Mouse (Mus musculus) midbrain, embryonic 12.5 days (tissue): ENCODE data around the gene AC140267.1. TPM values are rescaled to one million over a fixed set of nuclear protein-coding genes. Genes with fewer than 3 reads are reported as not detected.

Experiments used
- ATAC-seq: fragments of 200-750 bp; cut with Nextera tagmentation; 2 replicates; pipeline ENCODE4 v1.8.0; 2017; ENCODE audit warnings: low read depth, moderate TSS enrichment, moderate library complexity; ENCODE audit not compliant: low FRiP score
- H3K27ac ChIP-seq: fragments of 300-500 bp; sonication (generic); replicated peaks from 2 replicates; pipeline ENCODE4 v1.5.1; 2016; ENCODE audit warnings: mild to moderate bottlenecking
- H3K27me3 ChIP-seq: fragments of 300-500 bp; sonication (generic); 2 replicates; pipeline ENCODE4 v1.6.1; 2016; ENCODE audit warnings: mild to moderate bottlenecking
- H3K36me3 ChIP-seq: fragments of 300-500 bp; sonication (generic); 2 replicates; pipeline ENCODE4 v1.6.1; 2016
- H3K4me1 ChIP-seq: fragments of 300-500 bp; sonication (generic); 2 replicates; pipeline ENCODE4 v1.6.1; 2016
- H3K4me2 ChIP-seq: fragments of 300-500 bp; sonication (generic); replicated peaks from 2 replicates; pipeline ENCODE4 v1.6.1; 2016; ENCODE audit warnings: mild to moderate bottlenecking, moderate library complexity
- H3K4me3 ChIP-seq: fragments of 300-500 bp; sonication (generic); 2 replicates; pipeline ENCODE4 v1.5.1; 2016; ENCODE audit warnings: mild to moderate bottlenecking
- H3K9ac ChIP-seq: fragments of 300-500 bp; sonication (generic); replicated peaks from 2 replicates; pipeline ENCODE4 v1.6.1; 2016; ENCODE audit warnings: mild to moderate bottlenecking, moderate library complexity
- H3K9me3 ChIP-seq: fragments of 300-500 bp; sonication (generic); 2 replicates; pipeline ENCODE4 v1.6.1; 2016; ENCODE audit warnings: mild to moderate bottlenecking
- WGBS: fragments of 180-500 bp; shearing (Covaris S2); methylation state at CpG from one replicate; pipeline ENCODE4 v1.1.7; 2016; 5-methylcytosine and 5-hydroxymethylcytosine counted together
- polyA plus RNA-seq: library from polyadenylated mRNA; unstranded; fragments of >200 nt; fragmentation: Nextera tagmentation; extraction: Ambion mirVana; gene quantifications from 2 replicates; pipeline ENCODE4 v1.2.1, GENCODE M21; 2016

The AC140267.1 gene
- polyA plus RNA-seq, 1 experiment from 2014 or later: 4.1 TPM

DNA sequence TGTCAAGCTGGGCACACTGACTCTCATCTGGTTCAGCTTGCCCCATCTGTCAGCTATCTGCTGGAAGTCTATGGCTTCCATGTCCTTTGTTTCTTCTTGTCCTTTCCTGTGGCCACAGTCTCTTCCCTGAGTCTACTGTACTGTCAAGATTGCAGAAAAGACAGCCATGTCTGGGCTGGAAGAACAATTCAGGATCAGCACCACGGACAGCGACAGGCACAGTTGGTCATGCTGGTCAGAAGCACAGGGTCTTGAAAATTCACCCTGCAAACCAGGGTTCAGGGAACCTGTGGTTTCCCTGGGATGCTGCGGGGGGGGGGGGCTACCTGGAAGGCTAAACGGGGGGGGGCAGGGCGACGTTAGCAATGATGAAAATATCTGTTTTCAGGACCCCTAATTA is 42.0 kb downstream of the AC140267.1 start:
- under 1% methylated on average over 6 of the region's 6 CpGs for WGBS
- no peak for ATAC-seq
- no peaks in the 10 kb centered on the region for H3K36me3 ChIP-seq

DNA sequence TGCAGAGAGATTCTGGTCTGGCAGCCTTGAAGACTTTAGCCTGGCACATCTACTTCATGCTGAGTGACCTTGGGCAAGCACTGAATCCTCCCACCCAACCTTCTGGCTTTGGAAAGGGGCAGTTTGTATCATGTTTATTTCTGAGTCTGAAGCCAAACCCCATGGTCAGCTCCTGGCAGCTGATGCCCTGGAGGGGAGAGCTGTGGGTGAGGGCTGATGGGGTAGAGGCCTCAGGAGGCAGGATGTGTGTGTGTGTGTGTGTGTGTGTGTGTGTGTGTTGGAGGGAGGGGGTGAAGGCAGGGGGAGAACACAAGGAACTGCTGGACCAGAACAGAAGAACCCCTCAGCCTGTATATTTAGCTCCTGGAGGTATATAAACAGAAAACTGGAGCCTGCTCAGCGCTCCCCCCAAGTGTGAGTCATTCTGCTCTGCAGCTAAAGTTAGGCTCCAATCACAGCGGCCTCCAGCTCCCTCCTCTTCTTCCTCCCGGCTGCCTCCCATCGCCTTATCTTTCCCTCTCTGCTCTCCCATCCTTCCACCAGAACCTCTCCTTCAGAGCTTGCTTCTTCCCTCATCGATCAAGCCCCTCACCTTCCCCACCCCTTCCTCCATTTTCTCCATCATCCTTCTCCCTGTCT is 42.6 kb downstream of the AC140267.1 start:
- no peaks in the 10 kb centered on the region for H3K9me3 ChIP-seq
- H3K4me3 ChIP-seq: no peak overlapping the region
- no peaks in the 10 kb centered on the region for H3K36me3 ChIP-seq
- H3K27ac ChIP-seq: no peak overlapping the region
- WGBS: 77% methylated on average over 5 of the region's 5 CpGs
- H3K9ac ChIP-seq: no peak overlapping the region
- H3K4me1 ChIP-seq: peaks cover 7% of the 10 kb centered on the region; the same call in 1 of the 2 replicates
- H3K27me3 ChIP-seq: peaks cover 46% of the 10 kb centered on the region
- ATAC-seq: no peak
- H3K4me2 ChIP-seq: no peak overlapping the region

More for the DNA sequence above, 42.0 kb downstream of the AC140267.1 start:
- Histone ChIP-seq H3K27ac (no peak overlapping the region), H3K9ac (no peak overlapping the region), H3K9me3 (no peaks in the 10 kb centered on the region), H3K4me1 (peaks cover 7% of the 10 kb centered on the region; the same call in 1 of the 2 replicates), H3K4me3 (no peak overlapping the region), H3K4me2 (no peak overlapping the region), H3K27me3 (peaks cover 41% of the 10 kb centered on the region)

DNA sequence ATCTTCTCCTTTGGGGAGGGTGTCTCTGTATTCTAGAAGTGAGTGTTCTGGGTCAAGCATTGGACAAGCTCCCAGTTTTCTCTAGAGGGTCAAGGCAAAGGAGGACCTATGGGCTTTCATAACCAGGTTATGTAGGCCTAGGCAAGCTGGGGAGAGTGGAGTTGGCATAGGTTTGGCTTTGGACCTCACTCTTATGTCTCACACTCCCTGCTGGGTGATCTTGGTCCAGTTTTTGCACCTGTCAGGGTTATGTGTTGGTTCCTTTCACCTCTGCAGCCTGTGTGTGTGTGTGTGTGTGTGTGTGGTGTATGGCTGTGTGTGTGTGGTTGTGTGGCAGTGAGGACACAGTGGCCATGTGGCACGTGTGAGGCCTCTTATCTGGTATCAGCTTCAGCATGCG is 43.4 kb downstream of the AC140267.1 start:
- Histone ChIP-seq H3K4me1 (peaks cover 7% of the 10 kb centered on the region; the same call in 1 of the 2 replicates), H3K27ac (no peak overlapping the region), H3K27me3 (peaks cover 48% of the 10 kb centered on the region), H3K36me3 (no peaks in the 10 kb centered on the region), H3K9ac (no peak overlapping the region), H3K4me3 (no peak overlapping the region), H3K4me2 (no peak overlapping the region), H3K9me3 (no peaks in the 10 kb centered on the region)
- WGBS: 92% methylated on average over 2 of the region's 2 CpGs
- ATAC-seq: no peak

DNA sequence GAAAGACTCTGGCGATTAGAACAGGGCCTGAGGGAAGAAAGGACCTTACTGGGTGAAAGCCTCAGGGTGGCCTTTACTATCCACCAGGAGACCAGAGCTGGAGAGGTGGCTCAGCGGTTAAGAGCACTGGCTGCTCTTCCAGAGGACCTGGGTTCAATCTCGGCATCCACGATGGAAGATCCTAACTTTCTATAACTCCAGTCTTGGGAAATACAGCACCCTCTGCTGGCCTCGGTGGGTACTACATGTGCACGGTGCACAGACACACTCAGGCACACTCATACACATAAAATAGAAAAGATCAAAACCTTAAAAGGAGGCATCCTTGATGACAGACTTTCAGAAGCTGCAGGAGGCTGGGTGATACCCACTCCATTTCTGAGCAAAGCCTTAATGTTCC is 45.0 kb downstream of the AC140267.1 start:
- peaks cover 7% of the 10 kb centered on the region; the same call in 1 of the 2 replicates for H3K4me1 ChIP-seq
- no peaks in the 10 kb centered on the region for H3K36me3 ChIP-seq
- H3K27ac ChIP-seq: no peak overlapping the region
- H3K27me3 ChIP-seq: peaks cover 59% of the 10 kb centered on the region
- no peak overlapping the region for H3K9ac ChIP-seq
- H3K4me3 ChIP-seq: no peak overlapping the region
- H3K9me3 ChIP-seq: no peaks in the 10 kb centered on the region
- ATAC-seq: no peak
- H3K4me2 ChIP-seq: no peak overlapping the region
- 17% methylated on average over 6 of the region's 6 CpGs for WGBS

Other genes starting within 250 kb of the AC140267.1 start
- 2.4 and 2.7 TPM in 2 replicates for gene Pdgfb, start 220.9 kb upstream of the AC140267.1 start, polyA plus RNA-seq
- 10.8 and 10.9 TPM in 2 replicates for gene Syngr1, start 144.5 kb upstream of the AC140267.1 start, polyA plus RNA-seq
- 652 and 673 TPM in 2 replicates for gene Rpl3, start 144.0 kb upstream of the AC140267.1 start, polyA plus RNA-seq
- 41.9 and 43.6 TPM in 2 replicates for gene Tab1, start 102.7 kb upstream of the AC140267.1 start, polyA plus RNA-seq
- gene Mgat3, start 62.1 kb upstream of the AC140267.1 start, polyA plus RNA-seq: 11.8 and 13.1 TPM in 2 replicates
- 46.4 and 50.7 TPM in 2 replicates for gene Mief1, start 1.8 kb upstream of the AC140267.1 start, polyA plus RNA-seq
- 128 and 134 TPM in 2 replicates for gene Atf4, start 19.3 kb downstream of the AC140267.1 start, polyA plus RNA-seq
- gene Rps19bp1, start 28.5 kb downstream of the AC140267.1 start, polyA plus RNA-seq: 56.5 and 60.7 TPM in 2 replicates
- 0.08 and 0.17 TPM in 2 replicates for gene Cacna1i, start 51.4 kb downstream of the AC140267.1 start, polyA plus RNA-seq